19 mouse cellular contexts compared by ENCODE assay signal in the genomic region with DNA sequence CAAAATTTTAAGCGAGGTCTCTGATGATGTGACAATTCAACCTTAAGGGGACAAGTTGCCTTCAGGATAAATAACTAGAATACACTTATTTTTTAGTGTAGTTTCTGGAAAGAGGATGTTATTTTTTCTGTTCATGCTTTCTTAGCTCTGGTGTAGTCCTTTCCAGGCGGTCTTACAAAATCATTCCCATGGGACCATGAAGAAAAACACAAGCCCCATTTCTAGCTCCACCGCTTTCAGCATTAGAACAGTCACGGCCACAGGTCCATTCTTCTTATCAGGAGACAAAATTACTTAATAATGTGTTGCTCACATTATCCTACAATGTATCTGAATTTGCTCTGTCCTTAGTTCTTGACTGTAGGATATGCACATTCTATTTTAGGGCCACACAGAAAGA. TPM values are rescaled to one million over a fixed set of nuclear protein-coding genes. Genes with fewer than 3 reads are reported as not detected.
"Had no signal": no experiment of that assay in that cellular context is flagged by ENCODE, and none has a peak within 500 bp of the region (broad histone marks: within the 10 kb centered on the region; RNA-seq: fewer than 3 reads in every experiment).

No protein-coding gene starts in this region.

- H3K4me1 ChIP-seq: limb, embryonic 15.5 days; midbrain, embryonic 13.5 days had no signal

- H3K27ac ChIP-seq: kidney, embryonic 15.5 days; left cerebral cortex, adult 2 months; limb, embryonic 12.5 days; limb, embryonic 15.5 days; liver, embryonic 14.5 days; macrophage; midbrain, embryonic 13.5 days; stomach, postnatal 0 days had no signal

- H3K9me3 ChIP-seq: kidney, embryonic 15.5 days; limb, embryonic 12.5 days; limb, embryonic 15.5 days; midbrain, embryonic 13.5 days had no signal

- H3K27me3 ChIP-seq: kidney, embryonic 15.5 days; limb, embryonic 12.5 days; limb, embryonic 15.5 days; midbrain, embryonic 13.5 days had no signal

- DNase-seq: kidney, postnatal 10 days; kidney, postnatal 36 days; layer of hippocampus, postnatal 36 days; left cerebral cortex, postnatal 4 days; liver, postnatal 0 days; lung, embryonic 14.5 days; thymus, adult 2 months; thymus, postnatal 14 days; thymus, postnatal 4 days had no signal

- H3K9ac ChIP-seq: kidney, embryonic 15.5 days; limb, embryonic 12.5 days; limb, embryonic 15.5 days; liver, embryonic 14.5 days; liver, postnatal 0 days; lung, embryonic 14.5 days; midbrain, embryonic 13.5 days had no signal

- ATAC-seq: liver, postnatal 0 days; lung, postnatal 0 days; midbrain, embryonic 13.5 days had no signal

- H3K36me3 ChIP-seq: kidney, embryonic 15.5 days; limb, embryonic 15.5 days; midbrain, embryonic 13.5 days had no signal

- H3K4me3 ChIP-seq: kidney, embryonic 15.5 days; left cerebral cortex, adult 2 months; limb, embryonic 12.5 days; limb, embryonic 15.5 days; midbrain, embryonic 13.5 days had no signal

- H3K4me2 ChIP-seq: kidney, embryonic 15.5 days; limb, embryonic 12.5 days; limb, embryonic 15.5 days; liver, embryonic 11.5 days; lung, embryonic 14.5 days; midbrain, embryonic 13.5 days had no signal

RNA-seq across cellular contexts. Expression of gene Arhgap42, which starts 46.2 kb away (rescaled TPM):
- polyA plus RNA-seq: macrophage had no signal
